Mouse (Mus musculus): ENCODE results near the gene Chst15.

The Chst15 gene

GRCm38 (mm10) chr7:132223452-132224141, 93.4 kb downstream of the Chst15 start:
- DNase-seq (ENCODE audit: low spot score) = no peak

GRCm38 (mm10) chr7:132214031-132214430, 103.0 kb downstream of the Chst15 start:
- no peak for DNase-seq (ENCODE audit: low spot score)

- peak; percentile 57 for DNase-seq (ENCODE audit: low spot score)
These were observed 103.6 kb downstream of the Chst15 start for GRCm38 (mm10) chr7:132213460-132213859.

- DNase-seq (ENCODE audit: low spot score) = no peak
These were observed 104.9 kb downstream of the Chst15 start for GRCm38 (mm10) chr7:132211920-132212701.

GRCm38 (mm10) chr7:132210616-132211015, 106.4 kb downstream of the Chst15 start:
- no peak for DNase-seq (ENCODE audit: low spot score)

GRCm38 (mm10) chr7:132208946-132209651, 107.9 kb downstream of the Chst15 start:
- DNase-seq (ENCODE audit: low spot score) = no peak

GRCm38 (mm10) chr7:132204073-132204612, 112.9 kb downstream of the Chst15 start:
- no peak for DNase-seq (ENCODE audit: low spot score)

GRCm38 (mm10) chr7:132199686-132200085, 117.3 kb downstream of the Chst15 start:
- DNase-seq (ENCODE audit: low spot score) = no peak

GRCm38 (mm10) chr7:132198806-132199205, 118.2 kb downstream of the Chst15 start:
- no peak for DNase-seq (ENCODE audit: low spot score)

GRCm38 (mm10) chr7:132197817-132198475, 119.1 kb downstream of the Chst15 start:
- no peak for DNase-seq (ENCODE audit: low spot score)

- DNase-seq (ENCODE audit: low spot score) = no peak
These were observed 120.4 kb downstream of the Chst15 start for GRCm38 (mm10) chr7:132196581-132196980.

- no peak for DNase-seq (ENCODE audit: low spot score)
These were observed 123.4 kb downstream of the Chst15 start for GRCm38 (mm10) chr7:132193606-132194005.

GRCm38 (mm10) chr7:132187456-132187855, 129.6 kb downstream of the Chst15 start:
- DNase-seq (ENCODE audit: low spot score) = no peak

Measured in ovary, postnatal 10 days (tissue).